Mouse (Mus musculus): ENCODE results near the gene Sorcs1. TPM values are rescaled to one million over a fixed set of nuclear protein-coding genes. Genes with fewer than 3 reads are reported as not detected.

Sorcs1 gene
- under 1 TPM; 0.27 to 0.43 TPM for total RNA-seq (2021)
- long read RNA-seq, experiment 1, result 0 reads
- long read RNA-seq, experiment 2, result 0 reads

GRCm38 (mm10) chr19:50677903-50678896 is at the start of gene Sorcs1:
Gene Sorcs1, minus strand, starts transcription at chr19:50678646.
- intact Hi-C loops (cut with DNase I), result no loop called here
- peak; percentile 39 to 61 for DNase-seq

GRCm38 (mm10) chr19:50683277-50683676 is 4.8 kb upstream of the Sorcs1 start:
- no peak for DNase-seq
- intact Hi-C loops (cut with DNase I), result no loop called here

- no peak for DNase-seq
- intact Hi-C loops (cut with DNase I), result no loop called here
Observed at GRCm38 (mm10) chr19:50678946-50679345, 500 bp upstream of the Sorcs1 start.

GRCm38 (mm10) chr19:50676578-50677524 is 1.6 kb downstream of the Sorcs1 start:
- intact Hi-C loops (cut with DNase I), result no loop called here
- DNase-seq, result no peak

- no peak for DNase-seq
- intact Hi-C loops (cut with DNase I), result no loop called here
Observed at GRCm38 (mm10) chr19:50674921-50675320, 3.5 kb downstream of the Sorcs1 start.

- no peak for DNase-seq
- intact Hi-C loops (cut with DNase I), result no loop called here
Observed at GRCm38 (mm10) chr19:50667516-50667915, 10.9 kb downstream of the Sorcs1 start.

- intact Hi-C loops (cut with DNase I), result no loop called here
- DNase-seq, result no peak
Observed at GRCm38 (mm10) chr19:50664311-50664710, 14.1 kb downstream of the Sorcs1 start.

- intact Hi-C loops (cut with DNase I), result no loop called here
- peak in 1 of 2 experiments; percentile 13 for DNase-seq
Observed at GRCm38 (mm10) chr19:50659144-50659543, 19.3 kb downstream of the Sorcs1 start.

- intact Hi-C loops (cut with DNase I), result no loop called here
- DNase-seq, result no peak
Observed at GRCm38 (mm10) chr19:50652750-50653149, 25.7 kb downstream of the Sorcs1 start.

GRCm38 (mm10) chr19:50643836-50644235 is 34.6 kb downstream of the Sorcs1 start:
- intact Hi-C loops (cut with DNase I), result no loop called here
- DNase-seq, result peak in 1 of 2 experiments; percentile 12

- no peak for DNase-seq
- intact Hi-C loops (cut with DNase I), result no loop called here
Observed at GRCm38 (mm10) chr19:50642121-50642520, 36.3 kb downstream of the Sorcs1 start.

GRCm38 (mm10) chr19:50640251-50641032 is 38.0 kb downstream of the Sorcs1 start:
- intact Hi-C loops (cut with DNase I), result no loop called here

GRCm38 (mm10) chr19:50638176-50638575 is 40.3 kb downstream of the Sorcs1 start:
- intact Hi-C loops (cut with DNase I), result no loop called here
- DNase-seq, result peak; percentile 42 to 45

More at GRCm38 (mm10) chr19:50640251-50641032, 38.0 kb downstream of the Sorcs1 start:
- DNase-seq, result no peak

GRCm38 (mm10) chr19:50614013-50614412 is 64.4 kb downstream of the Sorcs1 start:
- intact Hi-C loops (cut with DNase I), result no loop called here
- no peak for DNase-seq

GRCm38 (mm10) chr19:50611619-50612018 is 66.8 kb downstream of the Sorcs1 start:
- no peak for DNase-seq
- intact Hi-C loops (cut with DNase I), result no loop called here

- intact Hi-C loops (cut with DNase I), result no loop called here
- DNase-seq, result peak; percentile 6 to 10
Observed at GRCm38 (mm10) chr19:50603882-50604281, 74.6 kb downstream of the Sorcs1 start.

- intact Hi-C loops (cut with DNase I), result no loop called here
- DNase-seq, result no peak
Observed at GRCm38 (mm10) chr19:50603380-50603779, 75.1 kb downstream of the Sorcs1 start.

GRCm38 (mm10) chr19:50597300-50597699 is 81.1 kb downstream of the Sorcs1 start:
- intact Hi-C loops (cut with DNase I), result no loop called here
- DNase-seq, result no peak

- intact Hi-C loops (cut with DNase I), result no loop called here
- no peak for DNase-seq
Observed at GRCm38 (mm10) chr19:50586182-50586581, 92.3 kb downstream of the Sorcs1 start.

GRCm38 (mm10) chr19:50582952-50583351 is 95.5 kb downstream of the Sorcs1 start:
- intact Hi-C loops (cut with DNase I), result no loop called here

More at GRCm38 (mm10) chr19:50582952-50583351, 95.5 kb downstream of the Sorcs1 start:
- no peak for DNase-seq
